Mouse (Mus musculus) G1E (cell line): Measurements from ENCODE around the gene Palm2.

Experiments
- CTCF ChIP-seq: IDR thresholded peaks from 2 replicates; pipeline ENCODE4 v1.5.1; 2012; ENCODE audit warnings: low read depth, low read length, inconsistent platforms, mixed read lengths
- GATA1 ChIP-seq: IDR thresholded peaks from 2 replicates; pipeline ENCODE4 v1.6.1; 2012; ENCODE audit warnings: borderline replicate concordance, low read length, inconsistent platforms, mixed read lengths
- GATA2 ChIP-seq: IDR thresholded peaks from 2 replicates; pipeline ENCODE4 v1.6.1; 2012; ENCODE audit warnings: low read depth, low read length, inconsistent platforms, borderline replicate concordance
- POLR2AphosphoS5 ChIP-seq: IDR thresholded peaks from 2 replicates; pipeline ENCODE4 v1.6.1; 2012; ENCODE audit warnings: low read depth, low read length, inconsistent platforms; ENCODE audit not compliant: insufficient replicate concordance
- TAL1 ChIP-seq: conservative IDR thresholded peaks from 2 replicates; pipeline ENCODE4 v1.6.1; 2012; ENCODE audit warnings: low read depth, low read length, inconsistent platforms, mixed read lengths

- no peak for TF ChIP-seq TAL1
- no peak for TF ChIP-seq CTCF
- TF ChIP-seq GATA1, result no peak
- TF ChIP-seq POLR2AphosphoS5, result no peak
- no peak for TF ChIP-seq GATA2
Observed at GRCm38 (mm10) chr4:57720869-57721361, 286.9 kb downstream of the Palm2 start.
